Mouse (Mus musculus) adrenal gland, postnatal 4 days (tissue): ENCODE results near the gene Exoc3. TPM values are rescaled to one million over a fixed set of nuclear protein-coding genes. Genes with fewer than 3 reads are reported as not detected.

Experiments
- DNase-seq, 2 experiments: peaks; one replicate each; pipeline ENCODE4 v3.0.0; 2021 to 2022; ENCODE audit warnings: low spot score in 2 of 2, mixed read lengths in 2 of 2
- long read RNA-seq, 2 experiments: library from polyadenylated mRNA; stranded (forward); transcript quantifications; one replicate each; pipeline ENCODE4 v2.0.0; 2021
- total RNA-seq, 2 experiments: library from RNA; stranded (reverse); gene quantifications; 2 replicates each; pipeline ENCODE4 v1.2.3; 2021

Exoc3 gene
- 10 to 100 TPM; 57.6 to 62.6 TPM for total RNA-seq
- long read RNA-seq, experiment 1, full-length matches to known transcripts: 31 of 51 reads
- long read RNA-seq, experiment 1, partial matches to known transcripts: 6 of 51 reads
- long read RNA-seq, experiment 1, other reads (novel, unspliced or antisense): 14 of 51 reads
- long read RNA-seq, experiment 2, full-length matches to known transcripts: 87 of 136 reads
- long read RNA-seq, experiment 2, partial matches to known transcripts: 12 of 136 reads
- long read RNA-seq, experiment 2, other reads (novel, unspliced or antisense): 37 of 136 reads

DNA sequence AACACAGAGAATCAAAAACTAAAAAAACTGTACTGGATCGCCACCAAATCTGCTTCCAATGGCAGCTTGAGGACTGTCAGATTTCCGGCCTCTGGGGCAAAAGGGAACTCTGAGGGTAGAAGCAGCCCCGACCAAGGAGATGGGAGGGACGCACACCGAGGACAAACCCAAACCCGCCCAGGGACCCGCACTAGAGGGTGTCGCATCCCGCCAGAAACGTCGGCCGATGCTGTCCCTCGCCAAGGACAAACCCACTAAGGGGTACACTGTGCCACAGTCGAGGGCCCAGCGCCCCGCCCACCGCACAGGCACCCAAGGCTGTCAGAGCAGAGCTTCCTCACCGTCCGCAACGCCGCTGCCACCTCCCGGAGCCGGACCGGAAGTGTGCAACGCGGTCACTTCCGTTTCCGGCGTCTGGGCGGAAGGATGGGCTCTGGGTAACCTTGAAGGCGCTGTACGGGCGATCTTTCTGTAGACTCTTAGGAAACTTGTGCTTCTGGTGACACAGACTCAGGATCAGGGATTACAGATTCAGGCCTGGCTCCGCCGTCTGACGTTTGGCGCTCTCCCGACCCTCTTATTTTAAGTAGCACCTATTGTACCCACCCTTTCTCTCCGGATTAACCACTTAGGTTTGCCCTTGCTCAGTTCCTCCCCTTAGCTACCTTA is at the start of gene Exoc3:
Gene Exoc3 (minus strand): TSS at position 416 of the 669 bp plus-strand sequence.
- DNase-seq: peak; percentile 76 to 82

DNA sequence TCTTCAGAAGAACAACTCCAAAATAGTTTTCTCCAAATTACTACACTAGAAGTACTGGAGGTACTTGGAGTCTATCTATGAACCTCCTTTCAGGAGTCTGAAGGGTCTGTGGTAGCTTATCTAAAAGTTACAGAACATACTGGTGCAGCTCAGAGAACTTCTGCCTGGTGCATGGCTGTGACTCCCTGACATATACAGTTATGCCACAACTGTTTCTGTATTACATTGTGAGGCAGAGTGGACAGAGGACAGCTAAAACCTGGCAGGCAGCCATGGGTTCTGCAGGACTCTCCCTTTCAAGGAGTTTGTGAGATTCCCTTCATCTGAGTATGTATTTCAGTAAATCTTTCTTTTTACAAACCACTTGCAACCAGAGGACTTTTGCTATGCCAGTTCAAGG is 38.0 kb upstream of the Exoc3 start:
- DNase-seq: no peak

DNA sequence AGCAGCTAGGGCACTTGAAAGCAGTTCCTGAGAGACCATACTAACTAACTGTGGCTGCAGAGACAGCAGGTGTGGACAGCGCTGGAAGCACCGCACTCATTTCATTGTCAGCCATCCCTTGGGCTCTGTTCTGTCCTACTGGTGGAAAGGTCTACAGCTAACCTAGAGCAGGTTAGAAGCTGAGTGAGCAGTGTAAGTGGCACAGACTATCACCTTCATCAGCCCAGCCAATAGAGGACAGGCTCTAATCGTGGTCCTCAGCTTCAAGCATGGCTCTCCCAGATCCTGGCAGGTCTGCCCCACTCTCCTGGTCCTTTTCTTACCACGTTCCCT is 37.3 kb upstream of the Exoc3 start:
- no peak for DNase-seq

DNA sequence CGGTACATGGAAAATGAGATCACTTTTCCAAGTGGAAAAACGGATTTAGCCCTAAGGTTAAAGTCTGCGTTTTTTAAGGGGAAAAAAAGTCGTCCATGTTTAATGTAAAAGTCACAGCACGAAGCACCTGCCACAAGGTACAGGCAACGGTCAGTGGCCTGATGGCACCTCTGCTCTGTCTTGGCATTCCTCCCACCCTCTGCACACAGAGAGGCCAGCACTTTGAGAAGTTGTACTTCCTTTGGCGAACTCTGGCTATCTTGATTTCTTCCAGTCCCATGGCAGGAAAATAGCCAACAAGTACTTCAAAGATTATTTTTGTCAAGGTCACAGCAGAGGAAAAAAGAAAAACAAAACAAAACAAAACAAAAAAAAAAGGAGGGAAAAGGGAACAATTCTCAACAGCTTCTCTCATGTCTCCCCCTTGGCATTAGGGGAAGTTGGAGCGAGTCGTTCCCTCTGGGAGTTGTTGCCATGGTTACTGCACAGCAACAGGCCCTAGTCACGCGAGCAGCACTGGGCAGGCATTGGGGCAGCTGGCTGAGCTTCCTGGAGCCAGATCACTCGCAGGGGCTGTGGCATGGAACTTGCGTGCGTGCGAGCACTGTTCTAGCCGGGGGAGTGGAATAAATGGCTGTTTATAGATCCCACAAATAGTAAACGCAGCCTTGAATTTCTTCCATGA is 36.8 kb upstream of the Exoc3 start:
- peak; percentile 37 to 50 for DNase-seq

DNA sequence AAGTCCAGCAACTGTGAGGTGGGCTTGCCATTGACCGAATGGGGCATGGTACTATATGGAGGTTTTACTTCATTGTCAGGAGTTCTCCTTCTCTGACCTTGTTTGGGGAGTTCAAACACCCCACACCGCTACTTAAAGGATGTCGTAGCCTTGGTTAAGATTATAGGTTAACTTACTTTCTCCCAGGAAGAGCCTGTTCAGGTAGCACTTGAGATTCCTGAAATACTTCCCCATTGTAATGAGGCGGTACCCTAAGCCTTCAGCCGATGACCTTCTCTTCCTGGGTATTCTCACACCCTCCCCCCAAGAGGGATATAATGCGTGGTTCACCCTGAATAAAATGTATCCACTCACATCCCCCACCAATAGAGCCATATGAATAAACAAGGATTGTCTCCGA is 29.0 kb upstream of the Exoc3 start:
- DNase-seq: no peak

DNA sequence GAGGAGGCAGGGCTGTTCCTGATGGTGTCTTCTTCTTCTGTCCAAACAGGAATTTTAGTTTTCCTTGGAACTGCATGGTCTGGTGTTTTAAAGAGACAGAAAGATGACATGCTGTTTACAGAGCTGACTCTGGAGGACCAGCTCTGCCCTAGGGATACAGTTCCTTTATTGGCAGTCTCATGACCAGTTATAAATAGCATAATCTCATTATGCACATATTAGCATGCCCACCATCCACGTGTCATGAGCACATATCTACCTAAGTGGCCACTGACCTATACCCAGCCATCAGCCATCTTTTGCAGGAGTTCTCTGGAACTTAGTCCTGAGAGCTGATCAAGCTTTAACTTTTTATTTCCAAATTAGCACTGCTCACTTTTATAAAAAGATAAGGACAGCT is 12.1 kb upstream of the Exoc3 start:
- DNase-seq: no peak

DNA sequence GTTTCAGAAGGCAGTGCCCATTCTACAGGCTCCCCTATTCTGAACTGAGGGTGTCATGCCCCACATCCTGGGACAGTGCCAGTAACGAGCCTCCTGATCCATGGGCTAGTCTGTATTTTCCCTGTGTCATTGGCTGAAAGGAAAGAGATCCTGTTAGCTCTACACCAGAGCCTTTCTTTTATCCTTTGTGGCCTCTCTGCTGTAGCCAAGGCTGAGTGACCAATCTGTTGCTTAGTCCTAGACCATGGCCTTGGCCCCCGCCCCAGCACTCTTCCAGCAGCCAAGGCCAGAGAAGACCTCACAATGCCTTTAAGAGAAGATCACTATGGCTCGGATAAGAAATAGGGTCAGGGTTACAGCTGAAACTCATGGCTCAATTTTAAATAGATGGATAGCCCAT is 9.9 kb upstream of the Exoc3 start:
- no peak for DNase-seq

DNA sequence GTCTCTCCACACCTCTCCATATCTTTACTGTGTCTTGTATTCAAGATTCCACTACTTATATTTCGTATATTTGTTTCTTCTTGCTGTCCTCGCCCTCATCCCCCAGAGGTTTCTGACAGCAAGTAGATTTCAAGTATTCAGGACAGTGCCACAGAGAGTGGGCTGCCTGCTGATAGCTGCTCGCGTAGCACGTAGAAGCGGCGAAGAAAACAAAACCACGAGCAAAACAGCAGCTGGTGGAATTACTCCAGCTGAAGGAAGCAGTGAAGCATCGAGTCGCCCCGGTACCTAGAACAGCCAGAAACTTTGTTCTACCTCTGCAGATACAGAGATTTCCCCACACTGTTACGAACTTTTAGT is 434 bp upstream of the Exoc3 start:
- no peak for DNase-seq

DNA sequence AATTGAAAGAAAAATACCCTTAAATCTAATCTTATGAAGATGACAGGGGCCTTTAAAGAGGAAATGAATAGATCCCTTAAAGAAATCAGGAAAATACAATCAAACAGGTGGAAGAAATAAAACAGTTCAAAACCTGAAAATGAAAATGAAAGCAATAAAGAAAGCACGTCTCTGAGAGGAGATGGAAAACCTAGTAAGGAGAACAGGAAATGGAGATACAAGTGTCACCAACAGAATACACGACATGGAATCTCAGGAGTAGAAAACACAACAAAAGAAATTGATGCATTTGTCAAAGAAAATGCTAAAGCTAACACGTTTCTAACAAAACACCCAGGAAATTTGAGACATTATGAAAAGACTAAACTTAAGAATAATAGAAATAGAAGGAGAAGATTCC is 12.1 kb downstream of the Exoc3 start:
- DNase-seq: no peak

DNA sequence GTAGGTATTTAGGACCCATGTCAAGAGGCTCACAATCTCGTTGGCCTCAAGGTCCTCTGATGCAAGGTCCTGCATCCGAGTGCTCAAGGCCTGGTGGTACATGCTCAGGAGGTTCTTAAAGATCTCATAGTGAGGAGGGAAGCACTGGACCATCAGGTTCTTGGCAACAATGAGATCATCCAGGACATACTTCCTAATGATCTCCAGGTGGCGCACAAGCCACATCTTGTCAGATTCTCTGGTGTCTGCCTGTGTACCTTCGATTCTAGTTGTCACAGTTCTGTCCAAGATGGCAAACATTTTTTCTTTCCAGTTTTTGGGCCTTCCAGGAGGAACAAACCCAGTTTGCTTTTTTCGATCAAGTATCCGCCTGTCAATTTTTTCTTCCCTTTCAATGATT is 15.9 kb downstream of the Exoc3 start:
- DNase-seq: no peak

DNA sequence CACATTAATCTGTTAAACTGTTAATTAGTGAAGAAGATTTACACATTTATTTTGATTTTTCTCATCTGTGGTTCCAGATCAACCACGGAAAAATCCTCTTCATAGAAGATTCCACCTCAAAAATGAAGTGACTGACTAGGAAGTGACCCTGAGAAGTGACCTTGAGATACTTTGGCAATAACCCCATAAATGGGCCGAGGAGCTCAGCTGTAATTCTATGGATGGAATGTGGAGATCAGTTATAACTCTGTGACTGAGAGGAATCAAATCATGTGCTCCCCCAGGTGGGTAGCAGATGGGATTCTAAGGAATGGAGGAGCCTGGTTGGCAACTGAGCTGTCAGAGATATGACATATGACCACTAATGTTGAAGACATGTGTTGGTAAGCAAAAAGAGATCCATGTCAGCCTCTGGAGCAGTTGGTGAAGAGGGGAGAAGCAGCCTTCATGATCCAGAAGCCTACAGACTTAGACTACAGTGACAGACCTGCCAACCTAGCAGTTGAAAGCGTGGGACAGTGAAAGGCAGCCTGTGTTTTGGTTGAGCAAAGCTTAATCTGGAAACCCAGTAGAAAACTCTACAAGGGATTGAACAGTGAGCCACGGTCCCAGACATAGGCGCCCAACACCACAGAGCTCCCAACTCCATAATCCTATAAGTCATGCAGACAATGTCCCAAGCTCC is 25.4 kb downstream of the Exoc3 start:
- DNase-seq: no peak

DNA sequence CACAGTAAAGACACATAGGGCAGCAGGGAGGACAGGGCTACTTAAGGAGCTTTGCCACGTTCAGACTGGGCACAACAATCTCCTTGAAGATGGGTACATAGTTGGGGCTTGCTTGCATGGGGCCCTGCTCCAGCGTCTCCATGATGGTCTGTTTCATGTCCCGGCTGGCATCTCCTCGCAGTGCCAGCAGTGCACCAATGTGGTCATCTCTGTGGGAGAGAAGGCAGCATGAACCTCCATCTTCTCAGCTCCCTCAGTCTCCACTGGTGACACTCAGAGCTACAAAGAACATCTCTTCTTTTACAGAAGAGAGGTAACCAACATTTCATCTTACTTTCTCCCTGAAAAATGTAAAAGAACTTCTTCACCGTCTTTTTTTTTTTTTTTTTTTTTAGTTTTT is 36.5 kb downstream of the Exoc3 start:
- no peak for DNase-seq

DNA sequence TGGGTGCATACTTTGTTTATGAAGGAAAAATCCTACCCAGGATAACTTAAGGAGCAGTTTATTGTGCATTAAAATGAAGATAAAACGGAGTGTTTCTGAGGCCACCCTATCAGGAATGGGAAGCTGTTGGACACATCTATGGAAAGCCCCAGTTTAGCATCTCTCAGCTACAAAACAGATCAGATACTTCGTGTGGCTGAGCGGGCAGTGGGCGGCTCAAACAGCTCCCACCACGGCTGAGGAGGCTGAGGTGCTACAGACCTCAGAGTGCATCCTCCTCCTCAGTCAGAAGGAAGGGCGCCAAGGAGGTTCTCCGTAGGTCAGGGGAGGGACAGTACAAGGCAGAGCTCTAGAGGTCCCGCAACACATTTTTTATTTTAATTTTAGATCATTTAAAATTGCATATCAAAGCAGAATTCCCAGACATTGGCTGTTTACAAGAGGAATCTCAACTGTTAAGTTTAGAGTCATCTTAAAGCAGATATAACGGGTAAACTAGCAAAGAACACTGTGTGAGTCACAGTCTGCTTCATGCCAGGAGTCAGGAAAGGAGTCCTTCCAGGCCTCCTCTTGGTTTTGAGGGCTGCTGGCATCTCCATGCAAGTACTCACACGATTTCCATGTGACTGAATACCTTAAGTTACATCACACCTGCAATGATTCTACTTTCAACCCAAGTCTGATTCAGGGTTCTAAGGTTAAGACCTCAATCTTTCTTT is 38.9 kb downstream of the Exoc3 start:
- no peak for DNase-seq

DNA sequence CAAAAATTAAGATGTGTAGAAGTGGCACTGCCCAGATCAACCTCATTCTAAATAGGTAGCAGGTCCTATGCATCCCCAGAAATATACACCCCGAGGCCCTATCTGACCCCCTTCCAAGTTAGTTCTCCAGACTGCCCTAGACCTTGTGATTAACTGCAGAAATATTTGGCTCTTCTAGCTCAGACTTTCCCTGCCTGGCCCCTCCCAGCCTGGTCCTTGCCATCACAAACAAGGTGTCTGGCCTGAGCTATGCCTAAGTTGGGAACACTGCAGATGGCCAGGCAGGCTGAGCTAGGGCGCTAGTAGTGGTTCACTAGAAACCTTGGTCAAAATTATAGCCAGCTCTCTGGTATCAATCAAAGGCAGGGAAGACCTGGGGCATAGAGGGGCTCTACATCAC is 41.0 kb downstream of the Exoc3 start:
- no peak for DNase-seq

DNA sequence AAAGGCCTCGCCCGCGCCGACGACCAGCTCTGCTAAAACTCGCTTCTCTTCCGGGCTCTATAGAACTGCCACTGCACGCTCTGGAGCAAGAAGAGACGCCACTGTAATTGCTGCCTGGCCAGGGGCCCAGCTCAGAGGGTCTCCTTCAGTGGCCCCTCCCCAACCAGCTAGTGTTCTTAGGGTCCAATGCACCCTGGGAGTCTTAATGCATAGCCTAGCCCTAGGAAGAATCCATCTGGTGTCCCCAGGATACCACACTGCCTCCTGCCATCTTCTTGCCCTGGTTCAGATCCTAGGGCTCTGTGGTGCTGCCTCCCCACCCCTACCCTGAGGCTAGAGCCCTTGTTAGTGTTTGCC is 41.5 kb downstream of the Exoc3 start:
- DNase-seq: no peak

DNA sequence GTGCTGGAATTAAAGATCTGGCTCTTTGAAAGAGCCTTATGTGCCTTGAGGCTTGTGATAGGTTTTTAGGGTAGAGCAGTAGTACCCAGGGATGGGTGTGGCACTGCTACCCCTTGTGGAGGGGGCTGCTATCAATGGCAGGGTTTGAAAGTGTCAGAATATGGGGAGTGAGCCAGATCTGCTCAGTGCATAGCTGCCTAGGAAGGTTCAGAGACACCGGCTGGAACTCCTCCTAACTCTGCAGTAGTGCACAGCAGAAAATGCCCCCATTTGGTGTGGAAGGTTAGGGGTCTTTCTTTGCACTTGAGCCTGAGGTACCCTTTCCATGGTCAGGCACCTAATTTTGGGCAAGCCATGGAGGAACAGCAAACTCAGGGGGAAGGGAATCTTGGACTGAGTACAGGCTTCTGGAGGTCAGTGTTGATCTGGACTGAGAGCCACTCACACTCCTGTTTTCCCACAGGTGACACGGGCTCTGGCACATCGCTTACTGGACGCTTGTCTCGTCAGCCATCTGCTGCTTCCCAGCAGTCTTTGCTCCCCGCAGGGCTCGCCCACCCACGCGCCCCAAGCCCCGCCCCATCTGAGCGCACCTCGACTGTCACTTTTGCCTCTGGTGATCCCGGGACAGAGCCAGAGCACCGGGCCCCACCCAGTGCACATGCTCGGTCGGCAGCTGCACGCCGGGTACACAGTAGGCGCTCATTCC is 42.0 kb downstream of the Exoc3 start:
- DNase-seq: peak; percentile 18 to 22

DNA sequence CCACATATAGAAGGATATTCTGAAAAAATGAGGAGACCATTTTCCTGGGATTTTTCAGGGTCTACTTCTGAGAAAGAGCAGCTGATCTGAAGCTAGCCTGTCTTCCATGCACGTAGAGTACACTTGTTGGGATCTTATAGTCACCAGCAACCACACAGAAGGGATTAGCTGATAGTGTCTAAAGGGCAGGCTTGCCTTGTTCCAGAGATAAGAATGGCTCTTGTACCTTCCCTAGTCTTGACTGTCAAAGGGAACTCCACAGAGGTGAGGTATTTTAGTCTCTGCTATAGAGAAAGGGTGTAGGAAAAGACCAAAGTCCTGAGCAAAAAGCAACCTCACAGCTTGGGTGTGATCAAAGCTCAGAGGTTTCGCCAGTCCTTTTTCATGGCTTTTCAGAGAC is 61.2 kb downstream of the Exoc3 start:
- DNase-seq: no peak

DNA sequence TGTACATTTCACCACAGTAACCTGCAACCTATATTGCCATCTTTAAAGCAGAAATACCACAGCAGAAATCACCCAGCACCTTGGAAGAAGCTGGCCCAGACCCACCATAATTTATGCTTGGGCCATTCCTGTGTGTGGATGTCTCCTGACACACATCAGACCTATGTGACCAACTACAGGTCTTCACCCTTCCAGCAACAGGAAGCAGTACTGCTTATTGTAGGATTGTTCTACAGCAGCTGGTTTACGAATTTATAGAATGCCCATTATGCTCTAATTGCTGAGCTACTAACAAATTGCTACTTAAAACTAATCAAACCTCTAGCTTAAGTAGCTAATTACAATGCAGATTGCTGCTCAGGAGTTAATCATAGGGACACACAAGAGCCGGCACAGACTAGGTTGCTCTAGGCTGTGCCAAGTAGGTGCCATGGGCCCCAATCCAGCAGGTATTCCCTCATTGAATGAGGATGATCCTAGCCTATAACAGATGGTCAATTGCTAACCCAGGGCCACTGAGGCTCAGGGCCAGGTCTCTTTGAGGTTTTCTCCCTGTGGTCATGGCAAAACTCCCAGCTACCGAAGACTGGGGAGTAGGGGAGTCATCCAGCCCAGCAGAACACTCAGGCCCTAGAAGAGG is 62.4 kb downstream of the Exoc3 start:
- DNase-seq: no peak

DNA sequence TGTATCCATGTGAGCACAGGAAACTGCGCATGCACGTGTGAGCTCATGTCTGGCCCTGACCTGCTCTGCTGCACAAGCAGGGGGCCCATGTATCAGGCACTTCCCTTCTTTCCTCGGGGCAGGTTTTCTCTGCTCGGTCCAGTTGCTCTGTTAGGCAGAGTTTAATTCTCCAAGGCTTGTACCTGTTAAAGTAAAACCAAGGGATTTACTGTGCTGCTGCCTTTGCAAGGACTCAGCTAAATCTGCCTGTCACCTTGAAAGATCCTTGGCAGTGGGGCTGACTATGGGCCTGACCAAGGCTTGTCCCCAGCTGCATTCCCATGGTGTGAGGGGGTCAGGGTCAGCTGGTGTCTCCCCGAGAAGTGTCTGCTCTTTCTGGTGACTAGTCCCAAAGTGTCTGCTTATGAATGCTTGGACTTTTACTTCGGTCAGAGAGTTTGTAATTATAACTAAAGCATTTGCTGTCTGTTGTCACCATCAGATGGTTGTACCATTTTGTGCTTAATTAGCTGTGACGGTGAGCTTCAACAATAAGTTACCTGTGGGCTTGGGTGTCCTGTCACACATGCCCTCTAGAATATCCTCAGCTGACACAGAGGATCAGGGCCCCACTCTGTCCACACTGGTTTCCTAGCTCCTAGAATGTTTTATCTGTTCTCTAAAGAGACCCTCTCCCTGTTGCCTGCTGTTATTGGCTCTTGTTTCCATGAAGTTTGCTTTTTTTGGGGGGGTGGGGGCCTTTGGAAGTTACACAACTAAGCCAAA is 64.2 kb downstream of the Exoc3 start:
- DNase-seq: no peak

DNA sequence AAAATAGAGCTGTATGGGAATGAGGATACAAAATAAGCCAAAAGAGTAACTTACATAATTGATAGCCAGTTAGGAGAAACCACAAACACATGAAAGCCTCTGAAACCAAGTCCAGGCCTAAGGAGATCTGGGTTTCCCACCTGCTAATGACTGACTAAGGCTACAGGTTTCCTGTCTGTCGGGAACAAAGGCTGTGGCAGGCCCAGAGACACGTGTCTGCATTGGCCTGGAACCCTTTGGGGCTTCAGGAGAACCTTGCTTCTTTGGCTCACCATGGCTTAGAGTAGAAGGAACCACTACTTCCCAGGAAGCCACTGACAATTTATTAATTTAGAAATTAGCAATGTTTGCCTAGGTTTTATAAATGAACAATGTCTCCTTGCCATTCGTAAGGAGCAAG is 65.2 kb downstream of the Exoc3 start:
- DNase-seq: no peak
